Mouse (Mus musculus): ENCODE results near the gene Plin3. TPM values are rescaled to one million over a fixed set of nuclear protein-coding genes. Genes with fewer than 3 reads are reported as not detected.

Gene Plin3
- polyA plus RNA-seq, 2 experiments = 41.0 to 90.3 TPM

GRCm38 (mm10) chr17:56305156-56305555 is 12.5 kb upstream of the Plin3 start:
- WGBS = 9% methylated on average over 9 of the region's 9 CpGs
- Histone ChIP-seq H3K27me3 (ENCODE audit: control insufficient read depth, insufficient read depth, low read length) (no peaks in the 10 kb centered on the region), H3K4me2 (replicated peaks; ENCODE audit: low read depth, low read length, severe bottlenecking) (peak overlapping the region; percentile 99), H3K36me3 (ENCODE audit: control insufficient read depth, insufficient read depth, low read length) (peaks cover 37% of the 10 kb centered on the region), H3K27ac (replicated peaks; ENCODE audit: low read depth, low read length) (peak overlapping the region; percentile 21; the same call in 1 of the 2 replicates), H3K9ac (ENCODE audit: low read depth, low read length, severe bottlenecking) (peak overlapping the region; percentile 66), H3K4me3 (replicated peaks; ENCODE audit: low read length) (peak overlapping the region; percentile 74), H3K4me1 (ENCODE audit: control insufficient read depth, insufficient read depth, low read length) (peaks cover 23% of the 10 kb centered on the region), H3K9me3 (ENCODE audit: control insufficient read depth, low read length) (no peaks in the 10 kb centered on the region)
- no peak for ATAC-seq (ENCODE audit: low FRiP score, low read depth)
- no peak for DNase-seq (ENCODE audit: low spot score)
- no peak for TF ChIP-seq POLR2A (IDR thresholded peaks at IDR 0.05; ENCODE audit: borderline replicate concordance, extremely low read depth, insufficient read depth, insufficient read length)

- Histone ChIP-seq H3K36me3 (ENCODE audit: control insufficient read depth, insufficient read depth, low read length) (peaks cover 33% of the 10 kb centered on the region), H3K4me1 (ENCODE audit: control insufficient read depth, insufficient read depth, low read length) (peaks cover 23% of the 10 kb centered on the region), H3K27me3 (ENCODE audit: control insufficient read depth, insufficient read depth, low read length) (no peaks in the 10 kb centered on the region), H3K4me3 (replicated peaks; ENCODE audit: low read length) (peak overlapping the region; percentile 74), H3K27ac (replicated peaks; ENCODE audit: low read depth, low read length) (no peak overlapping the region), H3K4me2 (replicated peaks; ENCODE audit: low read depth, low read length, severe bottlenecking) (peak overlapping the region; percentile 99), H3K9me3 (ENCODE audit: control insufficient read depth, low read length) (no peaks in the 10 kb centered on the region), H3K9ac (ENCODE audit: low read depth, low read length, severe bottlenecking) (peak overlapping the region; percentile 66)
- ATAC-seq (ENCODE audit: low FRiP score, low read depth) (no peak), DNase-seq (ENCODE audit: low spot score) (no peak)
- 5% methylated on average over 11 of the region's 11 CpGs for WGBS
- TF ChIP-seq POLR2A (IDR thresholded peaks at IDR 0.05; ENCODE audit: borderline replicate concordance, extremely low read depth, insufficient read depth, insufficient read length) = no peak
Measured at GRCm38 (mm10) chr17:56304718-56305117, 12.0 kb upstream of the Plin3 start.

GRCm38 (mm10) chr17:56303847-56304586 is 11.3 kb upstream of the Plin3 start:
- Histone ChIP-seq H3K27me3 (ENCODE audit: control insufficient read depth, insufficient read depth, low read length) (no peaks in the 10 kb centered on the region), H3K4me1 (ENCODE audit: control insufficient read depth, insufficient read depth, low read length) (peaks cover 23% of the 10 kb centered on the region), H3K36me3 (ENCODE audit: control insufficient read depth, insufficient read depth, low read length) (peaks cover 26% of the 10 kb centered on the region), H3K4me2 (replicated peaks; ENCODE audit: low read depth, low read length, severe bottlenecking) (peak overlapping the region; percentile 99), H3K9me3 (ENCODE audit: control insufficient read depth, low read length) (no peaks in the 10 kb centered on the region), H3K4me3 (replicated peaks; ENCODE audit: low read length) (peak overlapping the region; percentile 74), H3K27ac (replicated peaks; ENCODE audit: low read depth, low read length) (peak overlapping the region; percentile 85), H3K9ac (ENCODE audit: low read depth, low read length, severe bottlenecking) (peak overlapping the region; percentile 70)
- peak; percentile 97 for DNase-seq (ENCODE audit: low spot score)
- peak; percentile 95 for ATAC-seq (ENCODE audit: low FRiP score, low read depth)
- 2% methylated on average over 65 of the region's 68 CpGs for WGBS
- TF ChIP-seq POLR2A (IDR thresholded peaks at IDR 0.05; ENCODE audit: borderline replicate concordance, extremely low read depth, insufficient read depth, insufficient read length) = 0 out of 2 replicates have a peak, but pooled peaks have one; percentile 21

- Histone ChIP-seq H3K27me3 (ENCODE audit: control insufficient read depth, insufficient read depth, low read length) (no peaks in the 10 kb centered on the region), H3K4me1 (ENCODE audit: control insufficient read depth, insufficient read depth, low read length) (peaks cover 23% of the 10 kb centered on the region), H3K4me2 (replicated peaks; ENCODE audit: low read depth, low read length, severe bottlenecking) (peak within 1 kb of the TSS; percentile 99), H3K4me3 (replicated peaks; ENCODE audit: low read length) (peak within 1 kb of the TSS; percentile 74), H3K9me3 (ENCODE audit: control insufficient read depth, low read length) (no peaks in the 10 kb centered on the region), H3K27ac (replicated peaks; ENCODE audit: low read depth, low read length) (peak within 1 kb of the TSS; percentile 85), H3K36me3 (ENCODE audit: control insufficient read depth, insufficient read depth, low read length) (peaks cover 24% of the 10 kb centered on the region), H3K9ac (ENCODE audit: low read depth, low read length, severe bottlenecking) (peak within 1 kb of the TSS; percentile 70)
- TF ChIP-seq POLR2A (IDR thresholded peaks at IDR 0.05; ENCODE audit: borderline replicate concordance, extremely low read depth, insufficient read depth, insufficient read length) = 0 out of 2 replicates have a peak, but pooled peaks have one; percentile 20
- ATAC-seq (ENCODE audit: low FRiP score, low read depth) = peak; percentile 86
- 1% methylated on average over 43 of the region's 43 CpGs for WGBS
- DNase-seq (ENCODE audit: low spot score) = peak; percentile 93
Measured at GRCm38 (mm10) chr17:56303160-56303846, 10.6 kb upstream of the Plin3 start, which contains the start of gene Uhrf1. Gene Uhrf1, plus strand, starts transcription at chr17:56303321.

GRCm38 (mm10) chr17:56302363-56302996 is 9.8 kb upstream of the Plin3 start:
- H3K4me1 ChIP-seq (ENCODE audit: control insufficient read depth, insufficient read depth, low read length) = peaks cover 23% of the 10 kb centered on the region
- no peaks in the 10 kb centered on the region for H3K9me3 ChIP-seq (ENCODE audit: control insufficient read depth, low read length)
- ATAC-seq (ENCODE audit: low FRiP score, low read depth) (peak; percentile 0; the same call in 1 of the 2 replicates), DNase-seq (ENCODE audit: low spot score) (no peak)
- H3K27ac ChIP-seq (replicated peaks; ENCODE audit: low read depth, low read length) = 0 out of 2 replicates have a peak overlapping the region, but pooled peaks have one; percentile 85
- peak overlapping the region; percentile 99 for H3K4me2 ChIP-seq (replicated peaks; ENCODE audit: low read depth, low read length, severe bottlenecking)
- peak overlapping the region; percentile 74 for H3K4me3 ChIP-seq (replicated peaks; ENCODE audit: low read length)
- peaks cover 17% of the 10 kb centered on the region for H3K36me3 ChIP-seq (ENCODE audit: control insufficient read depth, insufficient read depth, low read length)
- H3K27me3 ChIP-seq (ENCODE audit: control insufficient read depth, insufficient read depth, low read length) = no peaks in the 10 kb centered on the region
- peak overlapping the region; percentile 21; the same call in 1 of the 2 replicates for H3K9ac ChIP-seq (ENCODE audit: low read depth, low read length, severe bottlenecking)
- WGBS = 23% methylated on average over 13 of the region's 13 CpGs
- TF ChIP-seq POLR2A (IDR thresholded peaks at IDR 0.05; ENCODE audit: borderline replicate concordance, extremely low read depth, insufficient read depth, insufficient read length) = no peak
